Mouse (Mus musculus) cerebral cortex, adult 2 months (tissue): ENCODE measurements around the gene Tom1.

Experiments used
- WGBS: fragments of 180-500 bp; shearing (Covaris S2); methylation state at CpG from one replicate; pipeline ENCODE4 v1.1.7; 2018; 5-methylcytosine and 5-hydroxymethylcytosine counted together

The Tom1 gene

DNA sequence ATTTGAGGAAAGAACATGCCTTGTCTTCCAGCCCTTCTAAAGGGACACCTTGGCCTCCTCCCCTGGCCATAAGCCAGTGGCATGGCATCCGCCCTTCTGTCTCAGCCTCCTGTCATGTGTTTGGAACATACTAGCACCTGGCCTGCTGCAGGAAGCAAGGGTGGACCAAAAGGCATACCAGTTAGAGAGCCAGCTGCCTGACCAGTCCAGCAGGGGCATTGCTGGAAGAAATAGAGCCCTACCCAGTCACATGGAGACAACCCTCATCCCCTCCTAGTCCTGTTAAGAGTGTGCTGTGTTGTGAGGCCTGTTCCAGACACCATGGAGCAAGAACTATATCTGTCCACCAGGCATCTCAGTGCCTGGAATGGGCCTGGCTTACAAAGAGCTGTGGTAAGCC, 12.8 kb downstream of the Tom1 start:
- WGBS, result 93% methylated on average over 1 of the region's 1 CpGs

DNA sequence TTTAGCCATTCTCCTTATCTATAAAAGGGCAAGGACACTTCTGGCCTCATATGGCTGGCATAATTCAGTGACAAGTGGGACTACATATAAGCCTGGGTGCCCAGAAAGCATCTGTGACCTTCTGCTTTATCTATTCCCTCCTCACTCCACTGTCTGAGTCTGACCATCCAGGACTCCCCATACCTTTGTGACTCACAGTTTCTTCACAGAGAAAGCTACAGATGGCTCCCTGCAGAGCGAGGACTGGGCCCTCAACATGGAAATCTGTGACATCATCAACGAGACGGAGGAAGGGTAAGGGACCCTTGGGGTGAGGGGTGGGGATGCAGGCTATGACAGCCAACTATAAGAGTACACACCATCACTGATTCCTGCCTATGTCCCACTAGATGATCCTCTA, 14.3 kb downstream of the Tom1 start:
- WGBS, result 92% methylated on average over 3 of the region's 3 CpGs

DNA sequence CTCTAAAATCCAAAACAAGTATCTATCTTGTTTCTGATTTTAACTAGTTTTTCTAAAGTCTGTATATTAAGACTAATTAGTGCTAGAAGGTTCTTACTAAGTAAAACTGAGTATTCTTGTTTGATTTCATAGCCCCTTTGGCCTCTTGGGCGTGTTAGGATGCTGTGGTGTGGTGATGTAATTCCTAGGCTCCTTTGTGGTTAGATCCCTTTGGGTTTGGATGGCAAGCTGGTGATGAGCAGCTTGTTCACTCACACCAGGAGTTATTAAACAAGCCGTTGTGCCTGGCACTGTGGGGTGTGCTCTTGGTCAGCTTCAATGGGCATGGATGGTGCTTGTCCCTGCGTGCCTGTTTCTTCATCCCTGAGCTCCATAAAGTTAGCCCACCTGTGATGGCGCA, 19.8 kb downstream of the Tom1 start:
- WGBS, result 92% methylated on average over 4 of the region's 4 CpGs

DNA sequence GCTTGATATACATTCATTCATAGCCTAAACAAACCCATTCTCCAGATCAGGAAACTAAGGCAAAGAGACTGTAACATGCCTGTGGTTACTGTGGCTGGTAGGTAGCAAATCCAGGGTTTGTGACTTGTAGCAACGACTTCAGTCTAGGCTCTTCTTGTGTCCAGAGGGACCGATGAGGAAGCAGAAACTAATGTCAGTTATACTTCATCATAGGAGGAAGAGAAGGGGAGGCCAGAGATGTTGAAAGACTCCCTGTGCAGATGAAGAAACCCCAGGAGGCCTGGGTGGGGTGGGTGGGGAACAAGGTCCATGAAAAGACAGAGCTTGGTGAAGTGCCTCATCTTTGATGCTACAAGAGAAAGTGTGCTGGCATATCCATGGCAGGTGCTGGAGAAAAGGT, 22.2 kb downstream of the Tom1 start:
- 94% methylated on average over 2 of the region's 2 CpGs for WGBS

DNA sequence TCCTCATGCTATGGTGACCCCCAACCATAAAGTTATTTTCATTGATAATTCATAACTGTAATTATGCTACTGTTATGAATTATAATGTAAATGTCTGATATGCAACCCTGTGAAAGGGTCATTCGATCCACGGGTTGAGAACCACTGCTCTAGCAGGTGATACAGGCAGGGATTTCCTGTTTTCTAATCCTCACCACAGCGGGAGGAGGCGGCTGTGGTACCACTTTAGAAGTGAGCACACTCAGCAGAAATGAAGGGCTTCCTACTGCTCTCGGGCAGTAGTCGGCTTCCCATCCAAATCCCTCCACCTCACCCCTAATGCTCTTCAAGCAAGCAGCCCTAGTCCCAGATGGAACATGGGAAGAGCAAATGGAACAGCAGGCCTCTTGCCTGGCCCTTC, 26.5 kb downstream of the Tom1 start:
- 76% methylated on average over 6 of the region's 6 CpGs for WGBS

DNA sequence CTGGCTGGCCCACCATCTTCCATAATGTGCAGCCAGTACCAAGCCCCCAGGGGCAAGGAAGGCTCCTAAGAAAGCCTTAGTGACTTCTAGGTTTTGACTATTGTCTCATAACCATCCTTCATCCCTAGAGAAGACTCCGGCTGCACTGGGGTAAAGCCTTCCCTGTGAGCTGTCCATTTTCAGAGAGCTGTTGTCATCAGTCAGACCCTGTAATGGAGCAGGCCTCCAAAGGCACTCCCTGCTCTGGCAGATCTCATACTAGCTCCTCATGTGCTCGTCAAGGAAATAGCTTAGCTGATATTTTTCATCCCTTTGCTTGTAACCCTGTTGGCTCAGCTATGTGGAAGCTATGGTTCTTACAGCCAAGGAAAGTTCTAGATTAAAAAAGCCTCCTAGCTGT, 27.3 kb downstream of the Tom1 start:
- WGBS, result 78% methylated on average over 2 of the region's 2 CpGs

DNA sequence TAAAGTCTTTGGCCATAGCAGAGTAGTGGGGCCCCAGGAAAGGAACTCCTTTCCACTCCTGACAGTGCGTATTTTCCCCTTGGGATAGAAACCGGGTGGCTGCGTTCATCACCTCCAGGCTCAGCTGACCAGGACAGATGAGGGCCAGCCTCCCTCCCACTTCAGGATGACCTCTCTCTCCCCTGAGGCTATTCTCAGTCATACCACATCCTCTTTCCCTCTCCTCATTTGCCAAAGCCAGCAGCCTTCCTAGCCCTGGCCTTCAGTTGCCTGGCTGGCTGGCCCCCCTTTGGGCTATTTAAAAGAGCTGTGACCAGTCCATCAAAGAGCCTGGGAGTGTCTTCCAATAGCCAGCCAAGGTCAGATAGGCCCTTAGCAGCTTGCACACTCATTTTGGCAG, 29.8 kb downstream of the Tom1 start:
- WGBS, result 86% methylated on average over 3 of the region's 3 CpGs

DNA sequence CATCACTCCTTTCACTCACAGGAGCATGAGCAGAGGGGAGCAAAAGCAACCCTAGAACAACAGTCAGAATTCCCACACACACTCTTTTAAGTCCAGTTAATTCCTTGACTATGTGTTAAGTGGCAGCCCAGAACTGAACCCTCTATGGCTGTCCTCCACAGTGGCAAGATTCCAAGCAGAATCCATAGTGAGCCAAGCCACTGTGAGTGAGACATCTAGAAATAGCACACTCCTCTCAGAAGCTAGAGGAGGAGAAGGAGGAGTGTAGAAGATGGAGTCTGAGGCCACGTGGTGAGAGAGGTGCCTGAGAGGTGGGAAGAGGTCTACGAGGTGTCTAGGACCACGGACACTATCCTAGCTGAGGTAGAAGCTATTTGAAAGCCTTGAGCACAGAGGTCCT, 31.3 kb downstream of the Tom1 start:
- 57% methylated on average over 3 of the region's 3 CpGs for WGBS

DNA sequence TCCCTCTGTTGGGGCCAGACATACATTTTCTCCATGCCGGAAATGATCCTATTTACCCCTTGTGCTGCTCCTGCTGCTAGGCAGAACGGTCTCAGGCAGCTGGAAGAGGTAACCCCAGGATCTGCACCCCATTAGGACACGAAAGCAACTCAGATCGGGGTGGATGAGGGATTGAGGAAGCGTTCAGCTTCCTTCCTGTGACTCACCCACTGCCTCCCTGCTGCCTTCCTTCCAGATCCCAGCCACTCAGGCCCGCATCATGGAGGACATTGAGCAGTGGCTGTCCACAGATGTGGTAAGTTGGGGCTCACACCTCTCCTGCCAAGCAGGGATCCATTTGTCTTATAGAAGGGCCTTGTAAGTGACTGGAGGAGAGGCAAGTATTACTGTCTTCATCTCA, 33.8 kb downstream of the Tom1 start:
- 84% methylated on average over 6 of the region's 6 CpGs for WGBS

DNA sequence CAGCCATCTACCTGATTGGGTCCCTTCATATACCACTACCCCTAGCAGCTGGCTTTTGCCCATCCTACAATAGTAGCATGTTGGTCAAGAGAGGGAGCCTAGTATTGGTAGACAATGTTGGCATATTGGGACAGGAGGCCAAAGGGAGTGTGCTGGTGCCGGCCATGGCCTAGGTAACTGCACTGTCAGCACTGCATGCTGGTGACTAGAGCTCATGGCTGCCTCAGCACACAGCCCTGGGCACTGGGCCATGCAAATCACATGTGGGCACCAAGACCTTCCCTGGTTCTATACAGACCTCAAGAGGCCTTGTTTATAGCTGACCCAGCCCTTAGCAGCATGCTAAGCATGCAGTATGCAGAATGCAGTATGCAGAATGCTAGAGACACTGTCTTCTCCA, 36.8 kb downstream of the Tom1 start:
- 89% methylated on average over 1 of the region's 1 CpGs for WGBS

DNA sequence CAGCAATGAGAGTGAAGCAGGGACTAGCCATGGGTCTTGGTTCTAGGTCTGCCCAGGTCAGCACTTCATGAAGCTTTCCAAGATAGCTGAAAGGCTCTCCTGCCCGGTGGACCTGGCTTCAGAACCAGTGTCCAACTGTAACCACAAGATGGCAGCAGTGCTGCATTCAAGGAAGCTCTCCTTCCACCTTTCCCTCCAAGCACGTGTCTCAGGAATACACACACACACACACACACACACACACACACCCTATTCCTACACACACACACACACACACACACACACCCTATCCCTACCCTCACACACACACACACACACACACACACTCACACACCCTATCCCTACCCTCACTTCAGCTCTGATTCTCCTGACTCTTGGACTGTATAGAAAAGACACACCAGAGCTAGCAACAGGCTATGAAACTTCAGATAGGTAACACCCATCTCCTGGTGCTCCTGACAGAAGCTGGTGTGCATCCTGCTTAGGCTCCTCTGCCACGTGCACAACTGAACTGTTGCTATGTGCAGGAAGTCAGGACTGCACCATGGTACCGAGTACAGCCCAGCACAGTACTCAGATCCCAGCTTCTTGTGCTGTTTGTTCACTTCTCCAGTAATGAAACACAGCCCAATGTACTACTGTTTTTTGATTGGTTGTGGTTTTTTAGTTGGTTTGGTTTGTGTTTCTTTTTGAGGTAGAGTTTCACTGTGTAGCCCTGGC, 38.3 kb downstream of the Tom1 start:
- WGBS, result 22% methylated on average over 4 of the region's 4 CpGs

DNA sequence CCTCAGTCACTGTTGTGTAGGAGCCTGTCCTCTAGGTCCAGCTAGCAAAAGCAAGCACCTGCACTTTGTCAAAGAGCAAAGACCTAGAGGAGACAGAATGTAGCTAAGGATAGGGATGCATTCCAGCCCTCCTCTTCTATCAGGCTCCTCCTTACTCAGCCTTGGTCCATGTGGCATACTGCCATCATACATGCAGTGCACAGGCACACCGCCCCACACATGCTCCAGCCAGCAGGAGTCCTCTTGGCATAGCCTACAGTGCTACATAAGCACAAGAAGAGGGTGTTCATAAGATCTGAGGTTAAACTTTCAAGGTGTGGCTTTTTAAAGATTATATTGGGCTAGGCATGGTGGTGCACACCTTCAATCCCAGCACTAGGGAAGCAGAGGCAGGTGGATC, 41.4 kb downstream of the Tom1 start:
- 75% methylated on average over 1 of the region's 1 CpGs for WGBS

DNA sequence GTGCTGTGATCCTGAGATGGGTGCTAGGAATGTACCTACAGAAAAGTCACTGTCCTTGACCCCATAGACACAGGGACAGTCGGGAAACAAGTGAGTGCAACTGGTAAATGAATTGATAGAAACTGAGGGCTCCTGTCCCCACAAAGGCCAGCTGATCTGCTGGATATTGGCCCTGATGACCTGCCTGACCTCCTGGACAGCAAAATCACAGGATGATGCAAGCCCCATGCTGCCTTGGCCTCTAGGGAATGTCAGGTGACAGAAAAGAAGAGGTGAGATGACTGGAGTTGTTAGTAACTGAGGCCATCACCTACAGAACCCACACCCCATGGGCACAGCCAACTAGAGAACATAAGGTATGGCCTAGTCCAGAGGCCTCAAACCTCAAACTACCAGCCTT, 44.7 kb downstream of the Tom1 start:
- 85% methylated on average over 1 of the region's 1 CpGs for WGBS

DNA sequence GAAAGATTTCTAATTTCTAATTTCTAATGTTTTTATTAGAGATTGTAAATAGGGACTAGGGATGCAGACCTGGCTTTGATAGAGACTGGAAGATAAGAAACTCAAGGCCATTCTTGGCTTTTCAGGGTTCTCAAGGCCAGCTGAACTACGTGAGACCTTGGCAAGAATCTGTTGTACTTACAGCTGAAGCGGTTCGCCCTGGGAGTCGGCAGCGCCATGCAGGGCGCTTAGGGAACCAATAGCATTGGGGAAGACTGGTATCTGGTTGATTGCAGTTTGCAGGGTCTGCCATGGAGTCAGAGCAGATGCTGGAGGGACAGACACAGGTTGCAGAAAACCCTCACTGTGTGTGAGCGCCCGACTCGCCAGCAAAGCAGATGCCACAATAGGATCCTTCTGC, 45.3 kb downstream of the Tom1 start:
- 97% methylated on average over 9 of the region's 9 CpGs for WGBS

DNA sequence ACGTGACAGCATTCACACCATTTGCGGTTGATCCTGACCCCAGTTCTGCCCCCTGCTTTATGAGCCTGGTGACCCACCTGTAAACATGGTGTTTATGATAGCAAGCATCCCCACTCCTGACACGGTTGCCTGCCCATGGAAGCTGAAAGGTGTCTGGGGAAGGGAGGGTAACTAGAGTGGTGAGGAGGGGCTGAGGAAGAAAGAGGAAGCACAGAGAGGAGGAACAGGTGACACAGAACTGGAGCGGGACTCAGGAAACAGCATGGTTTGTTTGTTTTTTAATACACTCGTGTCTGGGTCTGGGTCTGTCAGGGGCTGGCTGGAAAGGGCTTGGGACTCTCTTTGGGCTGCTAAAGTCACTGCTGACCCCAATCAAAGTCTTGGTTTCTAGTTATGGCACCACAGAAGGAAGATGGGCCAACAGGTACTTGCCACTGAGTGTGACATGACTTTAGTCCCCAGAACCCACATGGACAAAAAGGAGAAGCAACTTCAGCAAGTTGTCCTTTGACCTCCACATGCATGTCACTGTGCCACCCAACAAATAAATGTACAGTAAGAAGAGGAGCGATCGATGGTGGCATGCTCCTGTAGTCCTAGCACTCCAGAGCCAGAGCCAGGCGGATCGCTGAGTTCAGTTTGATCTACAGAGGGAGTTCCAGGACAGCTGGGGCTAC, 48.0 kb downstream of the Tom1 start:
- 88% methylated on average over 9 of the region's 9 CpGs for WGBS

DNA sequence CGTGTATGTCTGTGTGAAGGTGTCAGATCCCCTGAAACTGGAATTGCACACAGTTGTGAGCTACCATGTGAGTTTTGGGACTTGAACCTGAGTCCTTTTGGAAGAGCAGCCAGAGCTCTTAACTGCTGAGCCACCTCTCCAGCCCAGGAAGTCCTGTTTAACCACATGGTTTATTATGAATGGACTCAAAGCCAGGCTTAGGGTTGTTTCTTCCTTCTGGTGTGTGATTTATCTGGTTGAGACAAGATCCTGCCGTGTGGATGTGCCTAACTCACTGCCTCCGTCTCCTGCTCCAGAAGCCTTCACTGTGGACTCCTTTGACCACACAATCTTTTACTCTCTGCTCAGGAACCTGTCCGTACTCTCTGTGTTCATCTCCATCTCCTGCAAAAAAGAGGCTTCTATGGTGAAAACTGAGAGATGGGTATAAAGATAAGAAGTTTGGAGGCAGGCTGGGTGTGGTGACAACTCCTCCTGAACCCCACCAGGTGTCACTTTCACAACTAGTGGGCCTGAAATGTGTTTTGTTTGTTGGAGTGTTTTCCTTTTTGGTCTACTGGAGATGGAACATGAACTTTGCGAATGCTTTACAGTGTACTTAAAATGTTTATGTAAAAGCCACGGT, 48.8 kb downstream of the Tom1 start:
- WGBS, result 83% methylated on average over 6 of the region's 6 CpGs

DNA sequence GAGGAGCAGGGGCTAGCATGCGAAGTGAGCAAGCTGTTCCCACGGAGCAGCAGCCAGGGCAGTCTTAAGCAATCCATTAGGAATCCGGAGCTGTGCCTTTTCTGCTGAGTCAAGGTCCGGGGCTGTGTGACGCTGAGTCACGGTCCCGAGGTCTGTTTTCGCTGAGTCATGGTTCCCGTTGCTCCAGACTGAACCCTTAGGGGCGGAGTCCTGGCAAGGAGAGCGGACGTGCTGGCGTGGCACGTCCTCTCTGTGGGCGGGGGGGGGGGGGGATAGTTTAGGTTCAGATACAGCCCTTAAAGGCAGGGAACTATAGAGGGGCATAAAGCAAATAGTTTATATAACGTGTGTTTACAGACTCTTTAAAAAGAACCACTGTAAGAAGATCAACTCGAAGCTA, 50.3 kb downstream of the Tom1 start:
- 2% methylated on average over 17 of the region's 17 CpGs for WGBS

DNA sequence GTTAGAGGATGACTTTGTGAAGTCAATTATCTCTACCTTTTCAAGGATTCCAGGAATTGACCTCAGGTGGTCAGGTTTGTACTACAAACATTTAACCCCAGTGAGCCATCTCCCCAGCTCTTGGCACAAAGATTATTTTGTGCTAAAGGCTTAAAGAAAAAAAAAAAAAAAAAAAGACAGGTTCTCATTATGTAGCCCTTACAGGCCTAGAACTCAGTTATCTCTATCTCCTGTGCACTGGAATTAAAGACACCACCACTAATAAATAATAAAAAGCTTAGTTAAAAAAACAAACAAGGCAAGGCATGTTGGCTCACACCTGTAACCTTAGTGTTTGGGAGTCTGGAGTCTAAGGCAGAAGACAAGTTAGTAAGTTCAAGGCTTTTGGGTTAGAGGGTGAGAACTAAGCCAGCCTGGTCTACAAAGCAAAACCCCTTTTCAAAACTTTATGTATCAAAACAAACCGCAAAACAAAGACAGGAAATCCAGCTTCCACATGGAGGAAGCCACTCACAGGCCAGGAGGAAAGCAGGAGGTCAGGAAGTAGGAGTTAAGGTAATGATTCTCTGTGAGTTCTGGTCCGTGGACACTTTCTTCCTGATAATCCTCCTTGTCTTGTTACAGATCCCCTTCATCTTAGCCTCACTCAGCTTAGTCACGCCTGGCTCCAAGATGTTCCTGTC, 51.0 kb downstream of the Tom1 start:
- 79% methylated on average over 3 of the region's 3 CpGs for WGBS

DNA sequence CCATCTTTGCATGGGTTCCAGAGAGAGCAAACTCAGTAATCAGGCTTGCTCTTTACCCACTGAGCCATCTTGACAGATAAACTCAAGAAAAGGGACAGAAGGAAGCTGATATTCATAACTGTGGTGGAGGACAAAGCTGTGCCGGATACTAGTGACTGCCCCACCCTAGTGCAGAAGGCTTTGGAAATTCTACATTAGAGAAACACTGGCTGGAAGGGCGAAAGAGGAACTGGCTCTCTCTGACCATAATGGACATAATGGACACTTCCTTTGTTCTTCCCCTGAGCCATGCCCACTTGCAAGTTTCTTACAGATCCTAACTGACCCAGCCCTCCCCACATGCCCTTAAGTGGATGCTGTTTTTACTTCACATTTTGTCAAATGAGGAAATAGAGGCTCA, 52.5 kb downstream of the Tom1 start:
- 75% methylated on average over 2 of the region's 2 CpGs for WGBS

DNA sequence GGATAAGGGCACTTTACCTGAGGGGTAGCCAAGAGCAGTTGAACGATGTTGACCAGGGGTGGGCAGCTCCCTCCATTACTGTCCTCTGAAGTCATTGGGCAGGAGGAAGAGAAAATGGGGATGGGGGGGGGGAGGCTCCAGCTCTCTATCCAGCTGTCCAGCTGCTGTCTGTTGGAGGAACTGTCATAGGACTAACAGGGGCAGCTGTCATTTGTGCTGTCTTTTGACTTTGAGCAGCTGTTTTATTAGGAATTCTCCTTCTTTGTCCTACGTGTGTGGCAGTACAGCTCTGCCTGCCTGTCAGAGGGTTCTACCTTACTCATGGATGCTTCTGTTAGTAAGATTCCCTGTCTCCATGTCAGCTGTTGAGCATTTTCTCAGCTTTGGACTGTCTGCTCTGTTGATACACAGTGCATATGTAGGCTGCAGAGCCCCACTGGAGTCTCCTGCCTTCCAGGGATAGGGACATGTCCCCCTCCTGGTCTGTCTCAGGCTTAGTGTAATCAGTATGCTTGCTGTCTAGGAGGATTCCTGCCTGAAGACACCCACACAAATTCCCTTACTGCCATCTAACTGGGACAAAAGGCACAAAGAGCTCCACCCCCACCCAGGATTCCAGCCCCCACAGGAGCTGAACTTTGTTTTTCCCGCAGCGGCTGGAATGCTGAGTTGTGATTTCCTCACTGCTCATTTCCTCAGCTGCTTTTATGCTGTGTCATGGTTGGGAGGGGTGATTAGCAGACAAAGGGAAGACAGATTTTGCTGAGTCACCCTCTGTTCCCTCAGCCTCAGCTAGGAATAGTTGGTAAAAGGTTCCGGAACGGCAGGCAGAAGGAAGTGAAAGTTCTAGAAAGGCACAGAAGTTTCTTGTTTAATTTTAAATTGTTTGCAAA, 55.7 kb downstream of the Tom1 start:
- 12% methylated on average over 6 of the region's 6 CpGs for WGBS

DNA sequence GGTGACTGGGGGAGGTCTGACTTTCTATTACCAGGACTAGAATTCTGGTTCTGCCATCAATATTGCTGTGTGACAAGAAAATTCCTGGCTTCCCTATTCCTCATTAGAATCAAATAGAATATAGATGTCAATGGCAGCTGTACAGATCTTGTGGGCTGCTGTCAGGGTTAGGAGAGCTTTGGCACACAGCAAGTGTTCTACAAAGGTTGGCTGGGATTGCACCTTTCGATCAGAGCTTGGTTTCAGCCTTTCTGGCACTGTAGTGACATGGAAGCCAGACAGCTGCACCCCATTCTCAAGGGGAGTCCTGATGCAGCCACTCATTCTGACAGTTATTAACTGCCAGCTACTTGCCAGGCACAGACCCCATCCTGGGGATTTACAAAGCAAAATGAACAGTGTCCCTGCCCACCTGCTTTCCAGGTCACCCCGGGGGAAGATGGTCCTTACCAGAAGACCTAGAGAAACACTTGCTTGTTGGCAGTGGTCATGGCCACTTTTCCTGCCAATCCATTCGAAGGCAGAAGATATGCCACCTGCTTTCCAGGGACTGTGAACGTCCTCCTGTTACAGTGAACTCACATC, 57.4 kb downstream of the Tom1 start:
- 80% methylated on average over 4 of the region's 4 CpGs for WGBS
